Mouse (Mus musculus): ENCODE data around the gene Rimbp3.

The Rimbp3 gene

DNA sequence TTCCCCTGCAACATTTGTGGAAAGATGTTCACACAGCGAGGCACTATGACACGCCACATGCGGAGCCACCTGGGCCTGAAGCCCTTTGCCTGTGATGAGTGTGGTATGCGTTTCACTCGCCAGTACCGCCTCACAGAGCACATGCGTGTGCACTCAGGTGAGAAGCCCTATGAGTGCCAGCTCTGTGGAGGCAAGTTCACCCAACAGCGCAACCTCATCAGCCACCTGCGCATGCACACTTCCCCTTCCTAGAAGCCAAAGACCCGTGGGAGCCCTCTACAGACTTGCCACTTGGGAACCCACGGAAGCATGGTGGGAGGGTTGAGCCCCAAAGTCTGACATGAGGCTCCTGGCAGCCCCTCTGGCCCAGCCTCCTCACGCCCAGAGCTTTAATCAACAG is 50.5 kb downstream of the Rimbp3 start:
- no peak for DNase-seq

DNA sequence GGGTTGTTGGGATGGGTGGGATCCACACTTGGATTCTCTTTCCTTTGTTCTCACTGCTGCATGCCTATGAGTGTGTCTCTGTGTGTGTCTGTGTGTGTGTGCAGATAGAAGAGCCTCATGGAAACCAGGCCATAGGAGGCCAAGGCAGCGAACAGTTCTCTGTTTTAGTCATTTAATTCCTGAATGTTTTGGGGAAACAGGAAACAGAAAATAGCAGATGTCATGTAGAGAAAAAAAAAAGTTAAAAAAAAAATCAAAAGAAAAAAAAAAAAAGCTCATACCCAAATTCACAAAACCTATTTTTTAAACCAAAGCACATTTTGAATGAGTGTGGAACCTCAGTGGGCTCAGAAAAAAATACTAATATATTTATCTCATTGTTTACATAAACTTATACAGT is 52.9 kb downstream of the Rimbp3 start:
- no peak for DNase-seq

Data from heart, adult 11 months (tissue).